Comparison of ENCODE assay signal across 8 mouse cellular contexts in the genomic region with DNA sequence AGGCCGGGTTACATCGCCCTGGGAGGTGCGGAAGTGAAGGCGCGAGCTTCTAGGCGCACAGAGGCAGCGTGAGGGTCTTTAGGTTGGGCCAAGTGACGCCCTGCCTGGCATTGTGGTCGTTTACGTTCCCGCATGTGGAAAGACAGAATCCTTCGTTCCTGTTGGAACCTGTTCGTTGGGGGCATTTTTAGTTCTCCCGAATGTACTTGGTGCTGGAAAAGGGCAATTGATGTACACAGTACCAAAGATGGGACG. TPM values are rescaled to one million over a fixed set of nuclear protein-coding genes. Genes with fewer than 3 reads are reported as not detected.
DNase-seq lines count a peak whose midpoint lies in the region; ATAC-seq and TF ChIP-seq lines count a peak whose summit lies in the region.

No protein-coding gene starts in this region.

- H3K4me2 ChIP-seq in lung, postnatal 0 days (replicated peaks; ENCODE audit: low read depth, low read length) = peak overlapping the region; percentile 98
- peak overlapping the region; percentile 96 for H3K4me2 ChIP-seq in limb, embryonic 14.5 days (replicated peaks; ENCODE audit: low read depth, low read length, severe bottlenecking)
- peak overlapping the region; percentile 57 for H3K4me2 ChIP-seq in stomach, embryonic 14.5 days (replicated peaks; ENCODE audit: low read depth, low read length)

- WGBS in lung, postnatal 0 days = under 1% methylated on average over 15 of the region's 15 CpGs
- WGBS in limb, embryonic 14.5 days = 0% methylated on average over 15 of the region's 15 CpGs
- under 1% methylated on average over 15 of the region's 15 CpGs for WGBS in stomach, embryonic 14.5 days

- H3K4me3 ChIP-seq in lung, postnatal 0 days (ENCODE audit: low read depth, low read length) = peak overlapping the region; percentile 79
- peak overlapping the region; percentile 80 for H3K4me3 ChIP-seq in limb, embryonic 14.5 days (replicated peaks; ENCODE audit: low read length)
- H3K4me3 ChIP-seq in stomach, embryonic 14.5 days (ENCODE audit: low read depth, low read length) = peak overlapping the region; percentile 84

- H3K27ac ChIP-seq in lung, postnatal 0 days (ENCODE audit: low read length) = peak overlapping the region; percentile 97
- H3K27ac ChIP-seq in limb, embryonic 14.5 days (replicated peaks; ENCODE audit: low read depth, low read length) = peak overlapping the region; percentile 93
- H3K27ac ChIP-seq in stomach, embryonic 14.5 days (ENCODE audit: low read length) = peak overlapping the region; percentile 93

- no peak for TF ChIP-seq EP300 in lung, postnatal 0 days (IDR thresholded peaks at IDR 0.05)

- no peak for TF ChIP-seq CTCF in lung, postnatal 0 days (IDR thresholded peaks at IDR 0.05)

- peak overlapping the region; percentile 79 for H3K9ac ChIP-seq in lung, postnatal 0 days (replicated peaks; ENCODE audit: low read depth)
- H3K9ac ChIP-seq in limb, embryonic 14.5 days (ENCODE audit: low read depth, low read length, severe bottlenecking) = peak overlapping the region; percentile 84
- H3K9ac ChIP-seq in stomach, embryonic 14.5 days (replicated peaks; ENCODE audit: low read depth, low read length) = peak overlapping the region; percentile 87

- no peaks in the 10 kb centered on the region for H3K9me3 ChIP-seq in lung, postnatal 0 days (ENCODE audit: low read length)
- no peaks in the 10 kb centered on the region for H3K9me3 ChIP-seq in limb, embryonic 14.5 days (ENCODE audit: control insufficient read depth, low read length)
- no peaks in the 10 kb centered on the region for H3K9me3 ChIP-seq in stomach, embryonic 14.5 days (ENCODE audit: control insufficient read depth, low read depth, low read length)

- no peaks in the 10 kb centered on the region for H3K36me3 ChIP-seq in lung, postnatal 0 days (ENCODE audit: insufficient read depth, low read length)
- peaks cover 2% of the 10 kb centered on the region; the same call in 1 of the 2 replicates for H3K36me3 ChIP-seq in limb, embryonic 14.5 days (ENCODE audit: control insufficient read depth, insufficient read depth, low read length)
- no peaks in the 10 kb centered on the region for H3K36me3 ChIP-seq in stomach, embryonic 14.5 days (ENCODE audit: control insufficient read depth, insufficient read depth, low read length)

- no peak for TF ChIP-seq POLR2A in limb, embryonic 14.5 days (IDR thresholded peaks at IDR 0.05; ENCODE audit: borderline replicate concordance, extremely low read depth, insufficient read depth, insufficient read length)

- no peaks in the 10 kb centered on the region for H3K27me3 ChIP-seq in lung, postnatal 0 days (replicated peaks; ENCODE audit: insufficient read depth, low read length)
- H3K27me3 ChIP-seq in limb, embryonic 14.5 days (ENCODE audit: control insufficient read depth, insufficient read depth, low read length) = no peaks in the 10 kb centered on the region
- no peaks in the 10 kb centered on the region for H3K27me3 ChIP-seq in stomach, embryonic 14.5 days (ENCODE audit: control insufficient read depth, insufficient read depth, low read length)

- DNase-seq in lung, postnatal 0 days (ENCODE audit: low spot score) = peak; percentile 34
- no peak for DNase-seq in lung, postnatal 10 days
- peak; percentile 46 for DNase-seq in limb, embryonic 14.5 days (ENCODE audit: low spot score)
- DNase-seq in adipocyte (ENCODE audit: low spot score) = no peak
- no peak for DNase-seq in gastrocnemius, adult 8-10 months (ENCODE audit: low spot score in 2 of 2)
- no peak for DNase-seq in cerebellum, adult 11-12 months

- peaks cover 16% of the 10 kb centered on the region; the same call in 1 of the 2 replicates for H3K4me1 ChIP-seq in lung, postnatal 0 days (ENCODE audit: insufficient read depth, low read depth, low read length)
- H3K4me1 ChIP-seq in limb, embryonic 14.5 days (ENCODE audit: control insufficient read depth, insufficient read depth, low read length) = peaks cover 25% of the 10 kb centered on the region
- H3K4me1 ChIP-seq in stomach, embryonic 14.5 days (ENCODE audit: control insufficient read depth, insufficient read depth, low read length) = peaks cover 10% of the 10 kb centered on the region; the same call in 1 of the 2 replicates

- no peak for ATAC-seq in lung, postnatal 0 days
- 0 out of 2 replicates have a peak, but pooled peaks have one; percentile 4 for ATAC-seq in erythroblast, adult 5-6 weeks (replicated peaks; ENCODE audit: low FRiP score, poor library complexity, severe bottlenecking)
- ATAC-seq in limb, embryonic 14.5 days (ENCODE audit: low FRiP score, low read depth) = no peak
- no peak for ATAC-seq in stomach, embryonic 14.5 days (ENCODE audit: insufficient number of reproducible peaks, insufficient read depth, low FRiP score, low read depth)

RNA-seq across cellular contexts. Expression of gene Pradc1, which starts 0.6 kb away (rescaled TPM):
- polyA plus RNA-seq in lung, postnatal 0 days (2015; fragmentation: Nextera tagmentation; extraction: Ambion mirVana) = 47.7 and 54.0 TPM in 2 replicates
- 13.8 TPM in 2 replicates for total RNA-seq in erythroblast, adult 5-6 weeks (2015; ENCODE audit: low replicate concordance)
- total RNA-seq in erythroblast, adult 5-6 weeks (2017; ENCODE audit: low replicate concordance) = 5.7 and 8.1 TPM in 2 replicates
- 27.6 and 30.0 TPM in 2 replicates for polyA plus RNA-seq in limb, embryonic 14.5 days (2012; rRNA removed)
- polyA plus RNA-seq in limb, embryonic 14.5 days (2014; fragmentation: Nextera tagmentation; extraction: Ambion mirVana) = 26.8 and 29.6 TPM in 2 replicates
- 23.9 and 25.2 TPM in 2 replicates for polyA plus RNA-seq in stomach, embryonic 14.5 days (2014; fragmentation: Nextera tagmentation; extraction: Ambion mirVana)
- 10 to 100 TPM; 14.5 to 17.2 (median 16.6) TPM for total RNA-seq in gastrocnemius, adult 8-10 months (2022)

RNA-seq across cellular contexts. Expression of gene Cct7, which starts 1.0 kb away (rescaled TPM):
- polyA plus RNA-seq in lung, postnatal 0 days (2015; fragmentation: Nextera tagmentation; extraction: Ambion mirVana) = 200 and 210 TPM in 2 replicates
- total RNA-seq in erythroblast, adult 5-6 weeks (2015; ENCODE audit: low replicate concordance) = 91.3 and 115 TPM in 2 replicates
- total RNA-seq in erythroblast, adult 5-6 weeks (2017; ENCODE audit: low replicate concordance) = 95.1 and 135 TPM in 2 replicates
- polyA plus RNA-seq in limb, embryonic 14.5 days (2012; rRNA removed) = 203 and 247 TPM in 2 replicates
- polyA plus RNA-seq in limb, embryonic 14.5 days (2014; fragmentation: Nextera tagmentation; extraction: Ambion mirVana) = 416 and 417 TPM in 2 replicates
- polyA plus RNA-seq in stomach, embryonic 14.5 days (2014; fragmentation: Nextera tagmentation; extraction: Ambion mirVana) = 433 and 457 TPM in 2 replicates
- total RNA-seq in gastrocnemius, adult 8-10 months (2022) = 100 to 1,000 TPM; 139 to 146 (median 144) TPM

RNA-seq across cellular contexts. Expression of gene Smyd5, which starts 20.5 kb away (rescaled TPM):
- 13.3 and 14.8 TPM in 2 replicates for polyA plus RNA-seq in lung, postnatal 0 days (2015; fragmentation: Nextera tagmentation; extraction: Ambion mirVana)
- total RNA-seq in erythroblast, adult 5-6 weeks (2015; ENCODE audit: low replicate concordance) = 1.5 TPM in 2 replicates
- total RNA-seq in erythroblast, adult 5-6 weeks (2017; ENCODE audit: low replicate concordance) = 4.0 and 14.1 TPM in 2 replicates
- 69.5 and 76.0 TPM in 2 replicates for polyA plus RNA-seq in limb, embryonic 14.5 days (2012; rRNA removed)
- polyA plus RNA-seq in limb, embryonic 14.5 days (2014; fragmentation: Nextera tagmentation; extraction: Ambion mirVana) = 40.2 and 45.4 TPM in 2 replicates
- 43.6 and 45.8 TPM in 2 replicates for polyA plus RNA-seq in stomach, embryonic 14.5 days (2014; fragmentation: Nextera tagmentation; extraction: Ambion mirVana)
- total RNA-seq in gastrocnemius, adult 8-10 months (2022) = 1 to 10 TPM; 8.4 to 9.6 (median 8.4) TPM

RNA-seq across cellular contexts. Expression of gene Noto, which starts 28.7 kb away (rescaled TPM):
- 0.24 and 0.27 TPM in 2 replicates for polyA plus RNA-seq in lung, postnatal 0 days (2015; fragmentation: Nextera tagmentation; extraction: Ambion mirVana)
- total RNA-seq in erythroblast, adult 5-6 weeks (2015; ENCODE audit: low replicate concordance) = not detected in 2 replicates
- not detected in 2 replicates for total RNA-seq in erythroblast, adult 5-6 weeks (2017; ENCODE audit: low replicate concordance)
- polyA plus RNA-seq in limb, embryonic 14.5 days (2012; rRNA removed) = not detected in 2 replicates
- not detected in 2 replicates for polyA plus RNA-seq in limb, embryonic 14.5 days (2014; fragmentation: Nextera tagmentation; extraction: Ambion mirVana)
- not detected in 2 replicates for polyA plus RNA-seq in stomach, embryonic 14.5 days (2014; fragmentation: Nextera tagmentation; extraction: Ambion mirVana)
- total RNA-seq in gastrocnemius, adult 8-10 months (2022) = not detected

RNA-seq across cellular contexts. Expression of gene Fbxo41, which starts 50.5 kb away (rescaled TPM):
- 0.02 TPM in 1 of 2 replicates, not detected in the other for polyA plus RNA-seq in lung, postnatal 0 days (2015; fragmentation: Nextera tagmentation; extraction: Ambion mirVana)
- total RNA-seq in erythroblast, adult 5-6 weeks (2015; ENCODE audit: low replicate concordance) = not detected in 2 replicates
- not detected in 2 replicates for total RNA-seq in erythroblast, adult 5-6 weeks (2017; ENCODE audit: low replicate concordance)
- polyA plus RNA-seq in limb, embryonic 14.5 days (2012; rRNA removed) = 1.7 and 2.5 TPM in 2 replicates
- polyA plus RNA-seq in limb, embryonic 14.5 days (2014; fragmentation: Nextera tagmentation; extraction: Ambion mirVana) = 0.45 and 0.48 TPM in 2 replicates
- polyA plus RNA-seq in stomach, embryonic 14.5 days (2014; fragmentation: Nextera tagmentation; extraction: Ambion mirVana) = 0.36 and 0.42 TPM in 2 replicates
- not detected for total RNA-seq in gastrocnemius, adult 8-10 months (2022)

Comparison
In these comparisons a context has a peak if more than half of its experiments do, and no peak if none do; other contexts are left out.
1. DNase-seq: peak in lung, postnatal 0 days (single experiment) and limb, embryonic 14.5 days (single experiment); none in lung, postnatal 10 days (single experiment), adipocyte (single experiment), gastrocnemius, adult 8-10 months (0 of 2) and cerebellum, adult 11-12 months (single experiment).
2. Peak in every context shown above with its lines, with median percentiles within 50 percentile points of each other: H3K27ac ChIP-seq, H3K4me2 ChIP-seq, H3K4me3 ChIP-seq and H3K9ac ChIP-seq.